ENCODE assay signal across 17 mouse cellular contexts in the genomic region with DNA sequence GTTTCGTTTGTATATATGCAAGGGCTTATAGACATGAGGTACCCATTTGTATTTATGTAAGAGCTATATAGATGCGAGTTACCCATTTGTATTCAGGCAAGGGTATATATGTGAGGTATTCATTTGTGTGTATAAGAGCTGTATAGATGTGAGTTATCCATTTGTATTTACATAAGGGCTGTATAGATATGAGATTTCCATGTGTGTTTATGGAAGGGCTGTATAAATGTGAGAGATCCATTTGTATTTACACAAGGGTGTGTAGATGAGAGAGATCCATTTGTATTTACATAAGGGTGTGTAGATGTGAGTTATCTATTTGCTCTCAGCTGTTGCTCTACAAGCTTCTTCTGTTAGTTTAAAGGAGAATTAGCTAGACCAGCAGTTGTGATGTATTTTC.
"Had no signal": no experiment of that assay in that cellular context is flagged by ENCODE, and none has a peak within 500 bp of the region (broad histone marks: within the 10 kb centered on the region; RNA-seq: fewer than 3 reads in every experiment).

No protein-coding gene starts in this region.

- H3K27me3 ChIP-seq: liver, embryonic 13.5 days; lung, embryonic 15.5 days; megakaryocyte, embryonic 14.5 days; midbrain, embryonic 15.5 days; neural tube, embryonic 12.5 days had no signal

- H3K36me3 ChIP-seq: midbrain, embryonic 15.5 days had no signal

- ATAC-seq: liver, postnatal 0 days had no signal

- H3K4me3 ChIP-seq: liver, embryonic 13.5 days; lung, embryonic 15.5 days; midbrain, embryonic 15.5 days; neural tube, embryonic 12.5 days had no signal

- H3K27ac ChIP-seq: liver, embryonic 13.5 days; lung, embryonic 15.5 days; macrophage; neural tube, embryonic 12.5 days had no signal

- DNase-seq: kidney, adult 2 months; kidney, postnatal 25 days; layer of hippocampus, adult 9-11 months; liver; liver, embryonic 13.5 days; liver, postnatal 0 days; lung, postnatal 14 days; retina, postnatal 1 day; right cerebral cortex, postnatal 4 days; spleen, adult 18-20 months; thymus, postnatal 4 days had no signal

- H3K4me2 ChIP-seq: liver, embryonic 13.5 days; lung, embryonic 15.5 days; midbrain, embryonic 11.5 days; midbrain, embryonic 15.5 days; neural tube, embryonic 12.5 days had no signal

- H3K9me3 ChIP-seq: liver, embryonic 13.5 days; lung, embryonic 15.5 days; megakaryocyte, embryonic 14.5 days; midbrain, embryonic 15.5 days; neural tube, embryonic 12.5 days had no signal

- H3K9ac ChIP-seq: liver, embryonic 13.5 days; liver, postnatal 0 days; lung, embryonic 15.5 days; midbrain, embryonic 15.5 days; neural tube, embryonic 12.5 days had no signal
